Mouse (Mus musculus): Measurements from ENCODE around the gene Nmral1. TPM values are rescaled to one million over a fixed set of nuclear protein-coding genes. Genes with fewer than 3 reads are reported as not detected.
A peak's percentile ranks its signal among the peaks of the same experiment; 100 is the strongest.
"Not testable (repeated sequence)": the region's sequence is repeated elsewhere in the genome, so short reads cannot be mapped to it uniquely, and the experiment has no call there.

The Nmral1 gene
- polyA plus RNA-seq, 1 experiment from 2014 or later = 45.9 TPM

DNA sequence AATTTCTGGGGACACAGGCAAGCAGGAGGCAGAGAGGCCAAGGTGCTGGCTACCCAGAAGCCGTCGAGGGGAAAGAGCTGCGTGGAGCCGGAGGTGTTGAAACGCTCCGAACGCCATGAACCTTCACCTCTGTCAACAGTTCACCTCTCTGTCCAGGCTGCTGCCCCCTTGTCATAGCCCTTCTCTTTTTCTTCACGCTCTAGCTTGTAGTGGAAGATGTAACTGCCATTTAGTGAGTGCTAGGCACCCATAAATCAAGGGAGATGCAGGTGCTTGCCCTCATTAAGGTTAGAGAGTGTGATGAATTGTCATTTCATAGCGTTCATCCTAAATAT, 34.7 kb downstream of the Nmral1 start:
- no peaks in the 10 kb centered on the region for H3K9me3 ChIP-seq (ENCODE audit: control insufficient read depth, low read length)
- H3K4me3 ChIP-seq (ENCODE audit: low read length) = peak overlapping the region; percentile 95
- 1% methylated on average over 9 of the region's 9 CpGs for WGBS
- H3K4me2 ChIP-seq (ENCODE audit: low read depth, low read length) = peak overlapping the region; percentile 92
- H3K36me3 ChIP-seq (ENCODE audit: control insufficient read depth, insufficient read depth, low read length) = 0 out of 2 replicates have a peak, but pooled peaks cover 5% of the 10 kb centered on the region
- peak overlapping the region; percentile 42 for H3K27ac ChIP-seq (ENCODE audit: low read length)
- H3K27me3 ChIP-seq (replicated peaks; ENCODE audit: control insufficient read depth, insufficient read depth, low read length) = no peaks in the 10 kb centered on the region
- no peak for ATAC-seq
- H3K4me1 ChIP-seq (ENCODE audit: control insufficient read depth, insufficient read depth, low read length) = peaks cover 7% of the 10 kb centered on the region; the same call in 1 of the 2 replicates
- peak overlapping the region; percentile 91 for H3K9ac ChIP-seq (ENCODE audit: low read depth, low read length)

DNA sequence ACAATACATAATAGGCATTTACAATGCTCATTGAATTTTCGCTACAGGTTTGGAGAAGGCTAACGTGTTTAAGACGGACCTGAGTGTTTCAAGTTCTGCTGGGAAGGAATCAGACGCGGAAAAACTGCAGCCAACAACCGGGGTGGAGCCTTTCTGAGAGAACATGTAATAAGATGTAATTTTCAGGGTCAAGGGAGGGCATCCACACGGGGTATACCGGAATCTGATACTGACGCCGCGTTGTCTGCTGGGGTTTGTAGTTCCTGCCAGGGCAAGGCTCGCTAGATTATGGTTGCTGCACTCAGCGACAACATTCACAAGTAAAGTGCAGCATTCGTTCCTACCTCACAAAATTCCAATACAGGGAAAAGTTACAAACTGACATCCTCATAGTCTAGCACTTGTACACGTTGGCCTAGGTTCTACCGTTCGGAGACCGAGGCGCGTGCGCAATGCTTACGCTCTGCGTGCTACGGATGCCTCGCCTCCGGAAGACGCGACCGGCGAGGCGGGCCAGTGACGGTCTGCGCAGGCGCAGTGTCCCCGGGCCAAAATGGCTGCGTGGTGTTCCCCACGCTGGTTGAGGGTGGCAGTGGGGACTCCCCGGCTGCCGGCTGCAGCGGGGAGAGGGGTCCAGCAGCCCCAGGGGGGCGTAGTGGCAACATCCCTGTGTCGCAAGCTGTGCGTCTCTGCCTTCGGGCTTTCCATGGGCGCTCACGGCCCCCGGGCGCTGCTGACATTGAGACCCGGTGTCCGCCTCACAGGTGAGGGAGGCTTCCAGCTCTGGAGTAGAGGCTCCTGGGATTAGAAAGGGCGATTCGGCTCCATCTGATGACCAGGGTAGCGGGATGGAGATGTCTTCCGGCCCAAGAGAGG, 35.3 kb downstream of the Nmral1 start:
- H3K27me3 ChIP-seq (replicated peaks; ENCODE audit: control insufficient read depth, insufficient read depth, low read length) = no peaks in the 10 kb centered on the region
- no peaks in the 10 kb centered on the region for H3K9me3 ChIP-seq (ENCODE audit: control insufficient read depth, low read length)
- peak; percentile 87 for ATAC-seq
- H3K4me2 ChIP-seq (ENCODE audit: low read depth, low read length) = peak overlapping the region; percentile 92
- peak overlapping the region; percentile 91 for H3K9ac ChIP-seq (ENCODE audit: low read depth, low read length)
- H3K27ac ChIP-seq (ENCODE audit: low read length) = peak overlapping the region; percentile 42
- peaks cover 7% of the 10 kb centered on the region; the same call in 1 of the 2 replicates for H3K4me1 ChIP-seq (ENCODE audit: control insufficient read depth, insufficient read depth, low read length)
- no peaks in the 10 kb centered on the region for H3K36me3 ChIP-seq (ENCODE audit: control insufficient read depth, insufficient read depth, low read length)
- H3K4me3 ChIP-seq (ENCODE audit: low read length) = peak overlapping the region; percentile 95
- under 1% methylated on average over 54 of the region's 54 CpGs for WGBS

GRCm38 (mm10) chr16:4683193-4683580, 36.0 kb downstream of the Nmral1 start:
- Histone ChIP-seq H3K36me3 (ENCODE audit: control insufficient read depth, insufficient read depth, low read length) (no peaks in the 10 kb centered on the region), H3K4me1 (ENCODE audit: control insufficient read depth, insufficient read depth, low read length) (peaks cover 9% of the 10 kb centered on the region; the same call in 1 of the 2 replicates), H3K27ac (ENCODE audit: low read length) (peak overlapping the region; percentile 42), H3K9me3 (ENCODE audit: control insufficient read depth, low read length) (no peaks in the 10 kb centered on the region), H3K9ac (ENCODE audit: low read depth, low read length) (peak overlapping the region; percentile 91), H3K27me3 (replicated peaks; ENCODE audit: control insufficient read depth, insufficient read depth, low read length) (no peaks in the 10 kb centered on the region), H3K4me2 (ENCODE audit: low read depth, low read length) (peak overlapping the region; percentile 42), H3K4me3 (ENCODE audit: low read length) (peak overlapping the region; percentile 95)
- 27% methylated on average over 9 of the region's 9 CpGs for WGBS
- no peak for ATAC-seq

DNA sequence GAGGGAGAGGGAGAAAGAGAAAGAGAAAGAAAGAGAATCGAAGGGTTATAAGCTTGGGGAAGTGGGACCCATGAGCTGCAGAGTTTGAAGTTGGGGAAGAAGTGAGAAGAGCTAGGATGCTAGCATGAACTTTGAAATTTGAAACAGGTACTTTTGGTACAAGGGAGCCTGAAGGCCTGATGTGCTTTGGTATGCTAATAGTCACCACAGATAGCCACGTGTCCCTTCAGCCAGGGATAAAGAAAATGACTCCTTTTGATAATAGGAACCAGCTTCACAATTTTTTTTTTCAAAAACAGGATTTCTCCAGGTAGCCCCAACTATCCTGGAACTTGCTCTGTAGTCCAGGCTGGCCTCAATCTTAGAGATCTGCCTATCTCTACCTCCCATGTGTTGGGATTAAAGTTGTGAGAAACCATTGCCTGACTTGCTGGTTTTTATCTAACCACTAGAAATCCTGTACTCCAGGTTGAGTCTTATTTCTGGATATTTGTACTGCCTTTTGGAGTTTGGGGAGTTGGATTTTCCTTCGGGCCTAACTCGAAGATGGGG, 36.5 kb downstream of the Nmral1 start:
- WGBS = 80% methylated on average over 4 of the region's 4 CpGs
- Histone ChIP-seq H3K4me2 (ENCODE audit: low read depth, low read length) (peak overlapping the region; percentile 42), H3K4me1 (ENCODE audit: control insufficient read depth, insufficient read depth, low read length) (peaks cover 10% of the 10 kb centered on the region; the same call in 1 of the 2 replicates), H3K27ac (ENCODE audit: low read length) (no peak overlapping the region), H3K9ac (ENCODE audit: low read depth, low read length) (peak overlapping the region; percentile 91; the same call in 1 of the 2 replicates), H3K4me3 (ENCODE audit: low read length) (peak overlapping the region; percentile 95; the same call in 1 of the 2 replicates), H3K36me3 (ENCODE audit: control insufficient read depth, insufficient read depth, low read length) (no peaks in the 10 kb centered on the region), H3K27me3 (replicated peaks; ENCODE audit: control insufficient read depth, insufficient read depth, low read length) (no peaks in the 10 kb centered on the region), H3K9me3 (ENCODE audit: control insufficient read depth, low read length) (no peaks in the 10 kb centered on the region)
- no peak for ATAC-seq

DNA sequence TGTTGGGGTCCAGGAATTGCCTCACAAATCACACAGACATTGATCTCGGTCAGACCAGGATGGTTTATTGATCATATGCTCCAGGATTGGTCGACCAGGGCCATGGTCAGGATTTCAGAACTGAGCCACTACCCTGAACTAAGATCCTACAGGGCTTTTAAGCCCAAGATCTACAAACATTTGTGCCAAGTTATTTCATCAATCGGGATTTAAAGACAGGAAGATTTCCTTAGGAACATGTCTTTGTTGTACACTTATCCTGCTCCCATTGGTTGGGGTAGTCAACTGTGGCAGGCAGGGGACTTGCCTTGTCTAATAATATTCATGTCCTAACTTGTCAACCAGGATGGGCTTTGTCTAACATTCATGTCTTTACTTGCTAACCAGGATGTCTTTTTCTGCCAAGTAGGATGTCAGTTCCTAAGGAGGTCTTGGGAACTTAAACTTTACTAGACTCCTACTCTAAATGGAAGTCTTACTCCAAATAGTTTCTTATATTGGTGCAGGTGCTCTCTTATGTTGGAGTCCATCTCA, 38.2 kb downstream of the Nmral1 start:
- H3K9me3 ChIP-seq (ENCODE audit: control insufficient read depth, low read length); H3K27me3 ChIP-seq (replicated peaks; ENCODE audit: control insufficient read depth, insufficient read depth, low read length); H3K9ac ChIP-seq (ENCODE audit: low read depth, low read length); ATAC-seq; H3K4me2 ChIP-seq (ENCODE audit: low read depth, low read length); H3K4me3 ChIP-seq (ENCODE audit: low read length); H3K27ac ChIP-seq (ENCODE audit: low read length); H3K36me3 ChIP-seq (ENCODE audit: control insufficient read depth, insufficient read depth, low read length): not testable (repeated sequence)
- WGBS = 84% methylated on average over 3 of the region's 3 CpGs
- peaks cover 14% of the 10 kb centered on the region; the same call in 1 of the 2 replicates for H3K4me1 ChIP-seq (ENCODE audit: control insufficient read depth, insufficient read depth, low read length)

GRCm38 (mm10) chr16:4679121-4680018, 39.8 kb downstream of the Nmral1 start, which contains the start of gene Coro7:
Gene Coro7 (minus strand): TSS chr16:4679777.
- Histone ChIP-seq H3K4me2 (ENCODE audit: low read depth, low read length) (peak within 1 kb of the TSS; percentile 63), H3K9ac (ENCODE audit: low read depth, low read length) (peak within 1 kb of the TSS; percentile 68), H3K4me1 (ENCODE audit: control insufficient read depth, insufficient read depth, low read length) (peaks cover 15% of the 10 kb centered on the region), H3K27ac (ENCODE audit: low read length) (peak within 1 kb of the TSS; percentile 80), H3K36me3 (ENCODE audit: control insufficient read depth, insufficient read depth, low read length) (0 out of 2 replicates have a peak, but pooled peaks cover 5% of the 10 kb centered on the region), H3K4me3 (ENCODE audit: low read length) (peak within 1 kb of the TSS; percentile 79), H3K27me3 (replicated peaks; ENCODE audit: control insufficient read depth, insufficient read depth, low read length) (no peaks in the 10 kb centered on the region), H3K9me3 (ENCODE audit: control insufficient read depth, low read length) (no peaks in the 10 kb centered on the region)
- ATAC-seq = peak; percentile 87
- under 1% methylated on average over 47 of the region's 47 CpGs for WGBS

DNA sequence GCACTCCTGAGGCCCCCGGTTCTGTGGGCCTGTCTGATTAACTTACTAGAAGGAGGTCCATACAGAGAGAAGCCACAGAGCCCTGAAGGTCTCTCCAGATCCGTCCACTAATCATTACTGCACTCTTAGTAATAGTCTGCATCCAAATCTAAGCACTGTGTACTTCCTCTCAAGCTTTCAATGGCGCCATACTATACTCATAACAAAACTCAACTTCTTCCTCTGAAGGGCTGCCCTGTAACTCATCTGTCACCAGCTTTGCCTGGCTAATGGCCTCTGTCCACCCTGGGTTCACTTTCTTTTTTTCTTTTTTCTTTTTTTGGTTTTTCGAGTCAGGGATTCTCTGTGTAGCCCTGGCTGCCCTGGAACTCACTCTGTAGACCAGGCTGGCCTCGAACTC, 41.1 kb downstream of the Nmral1 start:
- Histone ChIP-seq H3K36me3 (ENCODE audit: control insufficient read depth, insufficient read depth, low read length) (0 out of 2 replicates have a peak, but pooled peaks cover 5% of the 10 kb centered on the region), H3K4me2 (ENCODE audit: low read depth, low read length) (peak overlapping the region; percentile 63), H3K4me3 (ENCODE audit: low read length) (peak overlapping the region; percentile 79; the same call in 1 of the 2 replicates), H3K27ac (ENCODE audit: low read length) (no peak overlapping the region), H3K4me1 (ENCODE audit: control insufficient read depth, insufficient read depth, low read length) (peaks cover 14% of the 10 kb centered on the region), H3K27me3 (replicated peaks; ENCODE audit: control insufficient read depth, insufficient read depth, low read length) (no peaks in the 10 kb centered on the region), H3K9ac (ENCODE audit: low read depth, low read length) (0 out of 2 replicates have a peak overlapping the region, but pooled peaks have one; percentile 68), H3K9me3 (ENCODE audit: control insufficient read depth, low read length) (no peaks in the 10 kb centered on the region)
- 82% methylated on average over 5 of the region's 5 CpGs for WGBS
- no peak for ATAC-seq

- no peak overlapping the region for H3K9ac ChIP-seq (ENCODE audit: low read depth, low read length)
- no peaks in the 10 kb centered on the region for H3K27me3 ChIP-seq (replicated peaks; ENCODE audit: control insufficient read depth, insufficient read depth, low read length)
- no peak for ATAC-seq
- H3K36me3 ChIP-seq (ENCODE audit: control insufficient read depth, insufficient read depth, low read length) = 0 out of 2 replicates have a peak, but pooled peaks cover 5% of the 10 kb centered on the region
- no peak overlapping the region for H3K27ac ChIP-seq (ENCODE audit: low read length)
- H3K4me1 ChIP-seq (ENCODE audit: control insufficient read depth, insufficient read depth, low read length) = peaks cover 12% of the 10 kb centered on the region
- 86% methylated on average over 5 of the region's 5 CpGs for WGBS
- H3K4me2 ChIP-seq (ENCODE audit: low read depth, low read length) = no peak overlapping the region
- H3K4me3 ChIP-seq (ENCODE audit: low read length) = no peak overlapping the region
- no peaks in the 10 kb centered on the region for H3K9me3 ChIP-seq (ENCODE audit: control insufficient read depth, low read length)
Observed at GRCm38 (mm10) chr16:4676836-4677235, 42.3 kb downstream of the Nmral1 start.
